Mouse (Mus musculus) forebrain, postnatal 0 days (tissue): ENCODE data around the gene Gm21961. TPM values are rescaled to one million over a fixed set of nuclear protein-coding genes. Genes with fewer than 3 reads are reported as not detected.

Source experiments
- ATAC-seq: fragments of 200-750 bp; cut with Nextera tagmentation; 2 replicates; pipeline ENCODE4 v1.8.0; 2017; ENCODE audit warnings: mild to moderate bottlenecking, moderate library complexity
- DNase-seq: peaks from one replicate; pipeline ENCODE4 v3.0.0-alpha.2; 2015
- H3K27ac ChIP-seq: fragments of 300-500 bp; sonication (generic); 2 replicates; pipeline ENCODE4 v1.5.1; 2014; ENCODE audit warnings: low read depth, mild to moderate bottlenecking, antibody characterized with exemption, low read length, moderate library complexity, mixed read lengths
- H3K27me3 ChIP-seq: fragments of 300-500 bp; sonication (generic); 2 replicates; pipeline ENCODE4 v1.6.1; 2014; ENCODE audit warnings: mild to moderate bottlenecking, low read length, mixed read lengths; ENCODE audit not compliant: insufficient read depth
- H3K36me3 ChIP-seq: fragments of 300-500 bp; sonication (generic); 2 replicates; pipeline ENCODE4 v1.6.1; 2014; ENCODE audit warnings: mild to moderate bottlenecking, moderate library complexity; ENCODE audit not compliant: insufficient read depth
- H3K4me1 ChIP-seq: fragments of 300-500 bp; sonication (generic); 2 replicates; pipeline ENCODE4 v1.6.1; 2014; ENCODE audit warnings: antibody characterized with exemption; ENCODE audit not compliant: insufficient read depth
- H3K4me2 ChIP-seq: fragments of 300-500 bp; sonication (generic); 2 replicates; pipeline ENCODE4 v1.6.1; 2014; ENCODE audit warnings: low read depth, mild to moderate bottlenecking, moderate library complexity
- H3K4me3 ChIP-seq: fragments of 300-500 bp; sonication (generic); 2 replicates; pipeline ENCODE4 v1.5.1; 2014; ENCODE audit warnings: low read depth, low read length, mixed read lengths
- H3K9ac ChIP-seq: fragments of 300-500 bp; sonication (generic); 2 replicates; pipeline ENCODE4 v1.6.1; 2014; ENCODE audit warnings: mild to moderate bottlenecking
- H3K9me3 ChIP-seq: fragments of 300-500 bp; sonication (generic); 2 replicates; pipeline ENCODE4 v1.6.1; 2016; ENCODE audit warnings: low read length
- CTCF ChIP-seq: sonication (generic); IDR thresholded peaks from 2 replicates; pipeline ENCODE4 v1.5.1; 2016; ENCODE audit warnings: antibody characterized with exemption, control low read depth, low read depth
- WGBS: fragments of 180-500 bp; shearing (Covaris S2); extraction: QIAGEN DNeasy Blood & Tissue Kit; methylation state at CpG from one replicate; pipeline ENCODE4 v1.1.7; 2014; 5-methylcytosine and 5-hydroxymethylcytosine counted together
- polyA plus RNA-seq: library from polyadenylated mRNA; unstranded; fragments of >200 nt; fragmentation: Nextera tagmentation; extraction: Ambion mirVana; gene quantifications from 2 replicates; pipeline ENCODE4 v1.2.1, GENCODE M21; 2015
- total RNA-seq: library from RNA; depleted of rRNA; stranded (reverse); fragments of >200 nt; gene quantifications from 2 replicates; pipeline ENCODE4 v1.2.3, GENCODE M21; 2014; rRNA removed

Gene Gm21961
- total and polyA plus RNA-seq, 2 experiments from 2014 or later = not detected

DNA sequence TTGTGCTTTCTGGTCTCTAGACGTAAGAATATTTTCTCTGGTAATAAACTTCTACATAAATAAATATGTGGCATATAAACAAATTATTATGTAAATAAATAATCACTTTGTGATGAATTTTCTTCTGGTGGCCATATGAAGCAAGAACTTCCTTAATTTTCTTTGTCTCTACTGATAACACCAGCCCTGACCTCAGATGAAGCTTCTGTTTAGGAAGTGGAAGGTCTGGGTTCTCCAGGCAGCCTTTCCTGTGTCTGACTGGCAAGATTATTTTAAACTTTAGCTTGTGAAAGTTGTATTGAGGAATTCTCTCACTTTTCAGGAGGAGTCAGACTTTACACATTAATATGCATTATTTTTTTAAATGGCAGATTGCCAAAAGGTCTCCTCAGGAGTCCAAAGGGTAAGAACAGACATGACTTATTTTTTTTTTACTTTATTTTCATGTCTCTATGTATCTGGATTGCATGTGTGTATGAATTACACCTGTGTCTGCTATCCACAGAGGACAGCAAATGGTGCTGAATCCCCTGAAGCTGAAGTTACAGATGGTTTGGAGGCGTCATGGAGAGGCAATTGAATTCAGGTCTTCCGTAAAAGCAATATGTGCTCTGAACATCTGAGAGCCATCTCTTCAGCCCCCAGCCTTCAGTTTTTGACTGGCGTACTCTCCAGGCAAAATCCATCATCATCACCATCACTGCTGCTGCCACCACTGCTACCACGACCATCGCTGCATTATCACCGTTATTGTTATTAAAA lies 38.5 kb downstream of the Gm21961 start:
- H3K27ac ChIP-seq = no peak overlapping the region
- H3K9ac ChIP-seq = no peak overlapping the region
- no peak overlapping the region for H3K4me2 ChIP-seq
- TF ChIP-seq CTCF = no peak
- ATAC-seq (no peak), DNase-seq (no peak)
- WGBS = 88% methylated on average over 7 of the region's 7 CpGs
- H3K36me3 ChIP-seq = no peaks in the 10 kb centered on the region
- no peaks in the 10 kb centered on the region for H3K9me3 ChIP-seq
- no peaks in the 10 kb centered on the region for H3K27me3 ChIP-seq
- no peak overlapping the region for H3K4me3 ChIP-seq
- no peaks in the 10 kb centered on the region for H3K4me1 ChIP-seq

Other genes starting within 250 kb of the Gm21961 start
- not detected in 2 replicates for gene Gm21798, start 197.2 kb downstream of the Gm21961 start, total RNA-seq
- gene Gm21798, start 197.2 kb downstream of the Gm21961 start, polyA plus RNA-seq = not detected in 2 replicates